Mouse (Mus musculus) Patski (cell line): ENCODE measurements at regions not wholly inside any gene's neighbourhood (a gene's known extent, or its start where the extent isn't known, plus 50 kb on each side); places are given as distances from the start of the nearest gene placed in this dataset.

Experiments
- ATAC-seq: fragments of 100-300 bp; one replicate; pipeline ENCODE4 v1.8.0; 2021
- CTCF ChIA-PET: fragments of 350-600 bp; sonication (Branson Sonifier 250); formaldehyde crosslinking; loops from one replicate; lab custom pipeline; 2022; ENCODE audit warnings: inconsistent platforms; lab: Charles Lee
- POLR2A ChIA-PET: fragments of 350-600 bp; sonication (Branson Sonifier 250); formaldehyde crosslinking; loops from one replicate; lab custom pipeline; 2022; ENCODE audit warnings: antibody characterized with exemption, inconsistent platforms; lab: Charles Lee
- DNase-seq: peaks from one replicate; pipeline ENCODE4 v3.0.0-alpha.2; 2011; ENCODE audit warnings: low read depth, low spot score
- H3K27me3 ChIP-seq: fragments of 371-371 bp; one replicate; pipeline ENCODE4 v1.5.1; 2021
- CTCF ChIP-seq: fragments of 100-300 bp; IDR thresholded peaks from one replicate; pipeline ENCODE4 v1.5.1; 2021
- in situ Hi-C: fragments of 300-500 bp; cut with MboI; formaldehyde crosslinking; loops from 3 replicates; pipeline ENCODE4 v1.11.1; 2018; ENCODE audit warnings: low pct_unique_long_range_greater_than_20kb, mixed read lengths

- no peak for TF ChIP-seq CTCF
- in situ Hi-C loops: no loop called here
- DNase-seq (no peak), ATAC-seq (no peak)
- ChIA-PET POLR2A (no interaction called here), CTCF (no interaction called here)
- no peaks in the 10 kb centered on the region for H3K27me3 ChIP-seq
Observed at GRCm38 (mm10) chr13:106690125-106690524, 246.6 kb downstream of the Ipo11 start.

DNA sequence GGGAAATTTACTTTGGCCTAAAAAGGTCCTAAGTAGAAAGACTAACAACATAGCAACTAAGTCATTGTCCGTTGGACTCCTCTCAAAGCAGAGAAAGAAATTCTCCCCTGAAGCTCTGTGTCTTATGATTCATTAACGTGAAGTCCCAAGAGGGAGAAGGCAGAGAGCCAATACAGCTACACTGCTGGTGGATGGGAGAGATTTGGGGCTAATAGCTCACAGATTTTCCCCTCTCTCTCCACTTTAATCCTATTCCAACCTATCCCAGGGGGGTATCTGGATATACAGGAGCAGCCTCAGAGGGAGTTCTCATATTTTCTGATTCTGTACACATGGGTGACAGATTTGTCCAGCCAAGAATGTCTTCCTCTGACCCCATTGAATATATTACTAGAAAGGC, 247.1 kb downstream of the Ipo11 start:
- no peaks in the 10 kb centered on the region for H3K27me3 ChIP-seq
- in situ Hi-C loops: no loop called here
- ATAC-seq (no peak), DNase-seq (peak; percentile 19)
- TF ChIP-seq CTCF: no peak
- ChIA-PET POLR2A (no interaction called here), CTCF (no interaction called here)

- in situ Hi-C loops: no loop called here
- ATAC-seq (no peak), DNase-seq (no peak)
- no peaks in the 10 kb centered on the region for H3K27me3 ChIP-seq
- CTCF ChIA-PET: no interaction called here
- POLR2A ChIA-PET: no interaction called here
- no peak for TF ChIP-seq CTCF
Observed at GRCm38 (mm10) chr13:106689051-106689450, 247.7 kb downstream of the Ipo11 start.

DNA sequence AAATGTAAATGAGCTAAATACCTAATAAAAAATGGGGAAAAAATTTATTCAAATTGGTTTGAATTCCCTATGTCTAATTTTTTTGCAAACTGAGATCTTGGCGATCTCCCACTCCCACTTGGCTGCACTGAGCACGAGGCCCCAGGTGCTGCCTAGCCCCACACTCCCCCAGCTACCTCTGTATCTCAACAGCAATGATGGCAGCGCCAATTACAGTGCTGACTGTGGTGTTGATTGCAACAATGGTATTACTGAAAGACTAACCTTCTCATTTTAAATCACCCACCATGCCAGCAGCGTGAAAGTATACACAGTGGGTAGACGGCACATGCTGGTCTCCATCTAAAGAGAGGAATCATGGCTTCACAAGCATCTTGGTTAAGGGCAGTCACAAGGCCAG, 267.1 kb downstream of the Ipo11 start:
- H3K27me3 ChIP-seq: no peaks in the 10 kb centered on the region
- TF ChIP-seq CTCF: no peak
- in situ Hi-C loops: no loop called here
- DNase-seq (no peak), ATAC-seq (no peak)
- POLR2A ChIA-PET: no interaction called here
- CTCF ChIA-PET: no interaction called here

DNA sequence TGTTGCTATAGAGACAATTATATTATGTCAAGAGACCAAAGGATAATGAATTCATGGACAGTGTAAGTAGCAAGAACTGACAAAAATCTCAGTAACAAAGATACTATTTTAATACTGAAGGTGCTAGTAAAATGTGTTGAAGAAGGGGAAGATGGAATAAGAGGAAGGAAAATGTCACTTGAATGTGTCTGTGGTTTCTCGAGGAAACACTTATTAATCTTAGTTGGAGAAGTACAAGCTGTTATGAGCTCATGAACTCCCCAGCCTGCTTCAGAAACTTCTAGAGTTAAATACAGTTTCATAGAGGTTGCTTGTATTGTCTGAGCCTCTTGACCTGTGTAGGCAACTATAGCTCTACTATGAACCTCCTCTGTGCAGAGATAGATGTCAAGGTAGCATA, 274.6 kb downstream of the Ipo11 start:
- ChIA-PET CTCF (no interaction called here), POLR2A (no interaction called here)
- no peak for DNase-seq
- peaks cover 6% of the 10 kb centered on the region for H3K27me3 ChIP-seq
- no peak for TF ChIP-seq CTCF
- ATAC-seq: no peak
- in situ Hi-C loops: no loop called here

GRCm38 (mm10) chr13:106649363-106649762, 287.4 kb downstream of the Ipo11 start:
- DNase-seq (no peak), ATAC-seq (no peak)
- no peak for TF ChIP-seq CTCF
- ChIA-PET CTCF (no interaction called here), POLR2A (no interaction called here)
- no peaks in the 10 kb centered on the region for H3K27me3 ChIP-seq
- in situ Hi-C loops: no loop called here

DNA sequence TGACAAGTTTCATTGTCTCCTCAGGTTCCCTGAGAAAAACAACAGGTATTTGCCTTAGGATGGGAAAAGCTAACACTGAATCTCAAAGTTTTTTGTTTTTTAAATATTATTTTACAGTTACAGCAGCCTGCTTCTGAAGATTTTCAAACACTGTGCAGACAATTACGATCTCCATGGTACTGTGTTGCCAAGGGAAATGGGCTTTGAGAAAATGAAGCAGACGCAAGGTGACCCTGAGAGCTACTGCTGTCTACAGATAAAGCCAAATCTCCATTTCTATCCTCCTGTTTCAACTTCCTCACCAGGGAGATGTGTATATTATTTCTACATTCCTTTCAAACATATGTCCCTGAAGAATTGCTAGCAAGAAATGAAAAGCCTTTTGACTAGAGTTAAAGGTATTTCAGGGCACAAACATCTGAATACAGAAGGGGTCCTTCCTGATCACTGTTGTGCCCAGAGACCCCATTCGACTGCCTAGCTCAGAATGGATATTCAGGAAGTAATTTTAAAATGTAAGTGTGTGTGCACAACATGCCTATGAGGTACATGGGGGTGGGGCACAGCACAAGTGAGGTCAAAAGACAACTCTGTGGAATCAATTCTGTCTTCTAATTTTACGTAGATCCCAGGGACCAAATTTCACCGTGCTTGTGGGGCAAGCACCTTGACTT, 293.3 kb downstream of the Ipo11 start:
- H3K27me3 ChIP-seq: no peaks in the 10 kb centered on the region
- CTCF ChIA-PET: no interaction called here
- POLR2A ChIA-PET: no interaction called here
- in situ Hi-C loops: no loop called here
- ATAC-seq (no peak), DNase-seq (no peak)
- no peak for TF ChIP-seq CTCF

DNA sequence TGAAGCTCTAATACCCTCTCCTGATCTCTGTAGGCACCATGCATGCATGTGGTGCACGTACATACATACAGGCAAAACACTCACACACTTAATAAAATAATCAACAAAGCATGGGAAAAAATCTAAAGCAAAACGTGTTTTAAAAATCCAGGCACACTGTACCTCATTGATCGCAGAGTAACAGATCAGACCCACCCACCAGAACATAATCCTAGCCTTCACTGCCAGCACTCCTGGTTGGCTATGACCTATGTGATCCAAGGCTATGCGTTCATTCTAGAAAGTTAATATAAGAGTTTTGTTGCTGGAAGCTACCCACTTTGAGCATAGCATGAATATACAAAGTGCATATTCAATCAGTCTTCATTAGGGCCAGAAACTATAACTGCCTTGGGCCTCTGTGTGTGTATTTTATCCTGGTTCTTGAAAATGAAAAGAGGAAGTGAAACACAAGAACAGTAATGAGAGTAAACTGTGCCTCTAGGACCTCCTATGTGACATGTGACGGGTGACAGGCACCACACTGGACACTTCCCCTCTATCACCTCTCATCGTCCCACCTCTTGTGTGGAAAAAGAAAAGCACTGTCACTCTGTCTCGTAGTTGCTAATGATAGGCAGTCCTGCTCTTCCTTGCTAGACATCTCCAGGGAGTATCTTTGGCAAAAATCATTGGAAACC, 297.9 kb downstream of the Ipo11 start:
- CTCF ChIA-PET: no interaction called here

GRCm38 (mm10) chr13:106591729-106592128, 345.0 kb downstream of the Ipo11 start:
- in situ Hi-C loops: no loop called here
- TF ChIP-seq CTCF: no peak
- POLR2A ChIA-PET: no interaction called here
- DNase-seq (no peak), ATAC-seq (no peak)
- CTCF ChIA-PET: no interaction called here
- no peaks in the 10 kb centered on the region for H3K27me3 ChIP-seq

More for the DNA sequence above, 297.9 kb downstream of the Ipo11 start:
- no peaks in the 10 kb centered on the region for H3K27me3 ChIP-seq
- no peak for DNase-seq
- POLR2A ChIA-PET: no interaction called here
- in situ Hi-C loops: no loop called here
- ATAC-seq: no peak
- TF ChIP-seq CTCF: no peak

- in situ Hi-C loops: no loop called here
- DNase-seq: no peak
- ChIA-PET POLR2A (no interaction called here), CTCF (no interaction called here)
- H3K27me3 ChIP-seq: no peaks in the 10 kb centered on the region
- no peak for TF ChIP-seq CTCF
- no peak for ATAC-seq
Observed at GRCm38 (mm10) chr13:106567658-106568359, 368.9 kb downstream of the Ipo11 start.

GRCm38 (mm10) chr13:106562588-106562987, 374.2 kb downstream of the Ipo11 start:
- TF ChIP-seq CTCF: no peak
- no peak for ATAC-seq
- ChIA-PET POLR2A (no interaction called here), CTCF (no interaction called here)
- no peak for DNase-seq
- in situ Hi-C loops: no loop called here
- H3K27me3 ChIP-seq: no peaks in the 10 kb centered on the region
